Mouse (Mus musculus): ENCODE results near the gene Zfp36l1.

Zfp36l1 gene

GRCm38 (mm10) chr12:80106138-80106895 is 6.5 kb downstream of the Zfp36l1 start:
- ChIA-PET POLR2A (interaction anchor here in 1 of 4 experiments (1.5 kb wide), 1 partner anchor 11 kb away, joined by 5 read pairs; no protein-coding TSS in a partner anchor), CTCF (interaction anchor here in 1 of 4 experiments (0.6 kb wide), 1 partner anchor 196 kb away, joined by 3 read pairs; no protein-coding TSS in a partner anchor)

GRCm38 (mm10) chr12:80103521-80103973 is 9.3 kb downstream of the Zfp36l1 start:
- ChIA-PET POLR2A (interaction anchor here (0.6 to 4.9 kb wide), 9 partner anchors 8 to 1205 kb away, joined by 3 to 42 read pairs (median 4); partner anchors contain the start of gene Zfp36l1 (in 3 of the 4)), CTCF (interaction anchor here in 3 of 4 experiments (0.5 to 0.8 kb wide), 5 partner anchors 28 to 746 kb away, joined by 3 to 4 read pairs (median 3); no protein-coding TSS in a partner anchor)

- ChIA-PET POLR2A (interaction anchor here (0.6 to 4.9 kb wide), 9 partner anchors 9 to 1204 kb away, joined by 3 to 42 read pairs (median 4); partner anchors contain the start of gene Zfp36l1 (in 3 of the 4)), CTCF (interaction anchor here in 3 of 4 experiments (0.5 to 0.7 kb wide), 4 partner anchors 28 to 746 kb away, joined by 3 to 4 read pairs (median 4); no protein-coding TSS in a partner anchor)
Observed at GRCm38 (mm10) chr12:80103089-80103488, 9.7 kb downstream of the Zfp36l1 start.

- POLR2A ChIA-PET = interaction anchor here (0.5 to 1.3 kb wide), 10 partner anchors 10 to 768 kb away, joined by 3 to 6 read pairs (median 4); partner anchors contain the start of genes Zfp36l1 (in 4 of the 4) and Plekhd1 (in 1 of the 4)
- CTCF ChIA-PET = interaction anchor here in 1 of 4 experiments (0.6 kb wide), 1 partner anchor 55 kb away, joined by 3 read pairs; no protein-coding TSS in a partner anchor
Observed at GRCm38 (mm10) chr12:80098825-80099224, 14.0 kb downstream of the Zfp36l1 start.

- CTCF ChIA-PET = interaction anchor here in 1 of 4 experiments (0.7 kb wide), 1 partner anchor 259 kb away, joined by 8 read pairs; no protein-coding TSS in a partner anchor
- POLR2A ChIA-PET = interaction anchor here in 3 of 4 experiments (0.6 to 6.4 kb wide), 5 partner anchors 9 to 16 kb away, joined by 3 to 65 read pairs (median 4); partner anchors contain the start of gene Zfp36l1 (in 3 of the 3)
Observed at GRCm38 (mm10) chr12:80096734-80097133, 16.1 kb downstream of the Zfp36l1 start.

- ChIA-PET POLR2A (interaction anchor here in 1 of 4 experiments (1.0 to 6.4 kb wide), 2 partner anchors 18 to 30 kb away, joined by 3 to 65 read pairs; partner anchors contain the start of gene Zfp36l1), CTCF (no interaction called here)
Observed at GRCm38 (mm10) chr12:80092787-80093186, 20.0 kb downstream of the Zfp36l1 start.

GRCm38 (mm10) chr12:80091080-80091479 is 21.7 kb downstream of the Zfp36l1 start:
- ChIA-PET POLR2A (interaction anchor here in 3 of 4 experiments (0.5 to 6.4 kb wide), 4 partner anchors 12 to 81 kb away, joined by 3 to 65 read pairs (median 7); partner anchors contain the start of gene Zfp36l1 (in 2 of the 3)), CTCF (interaction anchor here in 3 of 4 experiments (0.5 to 0.6 kb wide), 3 partner anchors 18 to 859 kb away, joined by 3 to 6 read pairs (median 3); no protein-coding TSS in a partner anchor)

- ChIA-PET CTCF (interaction anchor here in 1 of 4 experiments (0.6 kb wide), 1 partner anchor 343 kb away, joined by 4 read pairs; no protein-coding TSS in a partner anchor), POLR2A (interaction anchor here in 2 of 4 experiments (1.7 to 6.4 kb wide), 2 partner anchors 20 to 23 kb away, joined by 11 to 65 read pairs; partner anchors contain the start of gene Zfp36l1 (in 2 of the 2))
Observed at GRCm38 (mm10) chr12:80090529-80090928, 22.3 kb downstream of the Zfp36l1 start.

- ChIA-PET POLR2A (interaction anchor here in 2 of 4 experiments (0.6 to 3.2 kb wide), 5 partner anchors 17 to 77 kb away, joined by 4 to 18 read pairs (median 4); partner anchors contain the start of gene Zfp36l1 (in 2 of the 2)), CTCF (no interaction called here)
Observed at GRCm38 (mm10) chr12:80088143-80088542, 24.7 kb downstream of the Zfp36l1 start.

GRCm38 (mm10) chr12:80084446-80085112 is 28.2 kb downstream of the Zfp36l1 start:
- CTCF ChIA-PET = interaction anchor here in 1 of 4 experiments (0.8 kb wide), 2 partner anchors 25 to 27 kb away, joined by 3 read pairs; no protein-coding TSS in a partner anchor
- POLR2A ChIA-PET = interaction anchor here in 3 of 4 experiments (0.6 to 2.4 kb wide), 11 partner anchors 12 to 888 kb away, joined by 3 to 22 read pairs (median 4); partner anchors contain the start of gene Zfp36l1 (in 3 of the 3)

GRCm38 (mm10) chr12:80083937-80084336 is 28.9 kb downstream of the Zfp36l1 start:
- CTCF ChIA-PET = interaction anchor here in 3 of 4 experiments (0.5 to 1.1 kb wide), 5 partner anchors 26 to 458 kb away, joined by 3 to 5 read pairs (median 3); no protein-coding TSS in a partner anchor

GRCm38 (mm10) chr12:80083133-80083821 is 29.5 kb downstream of the Zfp36l1 start:
- CTCF ChIA-PET = interaction anchor here in 3 of 4 experiments (0.5 to 1.1 kb wide), 5 partner anchors 26 to 458 kb away, joined by 3 to 5 read pairs (median 4); no protein-coding TSS in a partner anchor
- POLR2A ChIA-PET = interaction anchor here (0.6 to 2.4 kb wide), 19 partner anchors 13 to 345 kb away, joined by 3 to 22 read pairs (median 3); partner anchors contain the start of gene Zfp36l1 (in 3 of the 4)

More at GRCm38 (mm10) chr12:80083937-80084336, 28.9 kb downstream of the Zfp36l1 start:
- POLR2A ChIA-PET = interaction anchor here (0.6 to 2.4 kb wide), 19 partner anchors 12 to 887 kb away, joined by 3 to 22 read pairs (median 3); partner anchors contain the start of gene Zfp36l1 (in 3 of the 4)

GRCm38 (mm10) chr12:80082730-80083129 is 30.1 kb downstream of the Zfp36l1 start:
- ChIA-PET CTCF (no interaction called here), POLR2A (interaction anchor here in 2 of 4 experiments (0.7 to 2.4 kb wide), 6 partner anchors 18 to 398 kb away, joined by 3 to 19 read pairs (median 4); partner anchors contain the start of gene Zfp36l1 (in 2 of the 2))

GRCm38 (mm10) chr12:80081440-80081839 is 31.4 kb downstream of the Zfp36l1 start:
- POLR2A ChIA-PET = no interaction called here
- CTCF ChIA-PET = interaction anchor here in 1 of 4 experiments (0.7 kb wide), 1 partner anchor 67 kb away, joined by 3 read pairs; no protein-coding TSS in a partner anchor

GRCm38 (mm10) chr12:80079937-80080336 is 32.9 kb downstream of the Zfp36l1 start:
- ChIA-PET POLR2A (interaction anchor here in 1 of 4 experiments (1.6 kb wide), 1 partner anchor 33 kb away, joined by 4 read pairs; the partner anchor contains the start of gene Zfp36l1), CTCF (no interaction called here)

GRCm38 (mm10) chr12:80074331-80074730 is 38.5 kb downstream of the Zfp36l1 start:
- ChIA-PET CTCF (no interaction called here), POLR2A (interaction anchor here in 1 of 4 experiments (0.9 kb wide), 1 partner anchor 37 kb away, joined by 3 read pairs; no protein-coding TSS in a partner anchor)

Measured in embryonic stem cell, embryonic (primary cell).